Mouse (Mus musculus) embryonic fibroblast, embryonic 13.5 days (primary cell): Measurements from ENCODE around the gene Pde4dip. TPM values are rescaled to one million over a fixed set of nuclear protein-coding genes. Genes with fewer than 3 reads are reported as not detected.

Experiments used
- H3K27ac ChIP-seq: 2 replicates; pipeline ENCODE4 v1.5.1; 2012; ENCODE audit warnings: low read length, control low read depth, inconsistent platforms; ENCODE audit not compliant: insufficient read depth
- H3K4me1 ChIP-seq: 2 replicates; pipeline ENCODE4 v1.6.1; 2011; ENCODE audit warnings: low read length; ENCODE audit not compliant: control insufficient read depth, insufficient read depth
- H3K4me3 ChIP-seq: 2 replicates; pipeline ENCODE4 v1.5.1; 2011; ENCODE audit warnings: mild to moderate bottlenecking, control low read depth, low read length; ENCODE audit not compliant: insufficient read depth
- CTCF ChIP-seq: IDR thresholded peaks from 2 replicates; pipeline ENCODE4 v1.5.1; 2011; ENCODE audit warnings: mild to moderate bottlenecking, control low read depth, low read length, moderate library complexity, borderline replicate concordance; ENCODE audit not compliant: insufficient read depth
- POLR2A ChIP-seq: IDR thresholded peaks from 2 replicates; pipeline ENCODE4 v1.6.1; 2011; ENCODE audit warnings: low read depth, mild to moderate bottlenecking, control low read depth, low read length, moderate library complexity
- polyA plus RNA-seq: library from polyadenylated mRNA; stranded (reverse); fragments of >200 nt; gene quantifications from 2 replicates; pipeline ENCODE4 v1.2.4, GENCODE M21; 2011; ENCODE audit warnings: low read depth; ENCODE audit not compliant: missing spikeins, insufficient read length

The Pde4dip gene
- polyA plus RNA-seq, 1 experiment = 43.1 TPM

- Histone ChIP-seq H3K4me1 (no peaks in the 10 kb centered on the region), H3K27ac (no peak overlapping the region), H3K4me3 (no peak overlapping the region)
- no peak for TF ChIP-seq POLR2A
- no peak for TF ChIP-seq CTCF
These were observed 157.9 kb downstream of the Pde4dip start for GRCm38 (mm10) chr3:97730624-97731023.

GRCm38 (mm10) chr3:97730131-97730530 lies 158.4 kb downstream of the Pde4dip start:
- TF ChIP-seq POLR2A (no peak), CTCF (no peak)
- Histone ChIP-seq H3K27ac (no peak overlapping the region), H3K4me1 (no peaks in the 10 kb centered on the region), H3K4me3 (no peak overlapping the region)

GRCm38 (mm10) chr3:97727801-97728200 lies 160.7 kb downstream of the Pde4dip start:
- Histone ChIP-seq H3K27ac (no peak overlapping the region), H3K4me1 (no peaks in the 10 kb centered on the region), H3K4me3 (no peak overlapping the region)
- no peak for TF ChIP-seq POLR2A
- TF ChIP-seq CTCF = no peak

DNA sequence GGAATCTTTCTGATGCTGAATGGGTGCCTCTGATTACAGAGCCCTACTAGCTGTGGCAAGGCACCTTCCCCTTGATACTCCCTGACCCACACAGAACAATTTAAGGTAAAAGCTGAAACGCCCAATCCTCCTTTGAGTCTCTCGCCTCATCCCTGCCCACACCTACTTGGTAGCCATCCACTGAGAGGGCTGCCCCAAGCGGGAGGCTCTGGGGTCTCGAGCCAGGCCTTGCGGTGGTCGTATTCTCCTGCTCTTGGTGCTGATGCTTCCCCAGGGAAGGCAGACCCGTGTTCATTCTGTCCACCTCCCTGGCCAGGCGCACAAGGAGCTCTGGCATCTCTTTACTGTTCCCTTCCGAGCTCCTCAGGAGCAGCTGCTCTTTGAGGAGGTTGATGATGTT lies 169.4 kb downstream of the Pde4dip start:
- Histone ChIP-seq H3K27ac (no peak overlapping the region), H3K4me3 (no peak overlapping the region), H3K4me1 (no peaks in the 10 kb centered on the region)
- TF ChIP-seq POLR2A (no peak), CTCF (no peak)

DNA sequence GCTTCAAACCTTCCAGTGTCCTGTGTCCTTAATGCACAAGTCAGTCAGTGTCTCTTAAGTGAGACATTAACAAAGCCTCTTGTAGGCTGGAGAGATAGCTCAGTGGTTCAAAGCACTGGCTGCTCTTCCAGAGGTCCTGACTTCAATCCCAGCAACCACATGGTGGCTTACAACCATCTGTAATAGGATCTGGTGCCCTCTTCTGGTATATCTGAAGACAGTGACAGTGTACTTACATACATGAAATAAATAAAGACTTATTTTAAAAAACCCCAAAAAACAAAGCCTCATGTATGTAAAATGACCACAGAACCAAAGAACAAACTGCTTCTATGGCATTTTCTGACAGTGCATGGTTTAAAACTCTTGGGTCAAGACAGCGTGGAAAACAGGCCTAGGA lies 172.6 kb downstream of the Pde4dip start:
- Histone ChIP-seq H3K27ac (no peak overlapping the region), H3K4me1 (no peaks in the 10 kb centered on the region), H3K4me3 (no peak overlapping the region)
- TF ChIP-seq CTCF = no peak
- TF ChIP-seq POLR2A = no peak

DNA sequence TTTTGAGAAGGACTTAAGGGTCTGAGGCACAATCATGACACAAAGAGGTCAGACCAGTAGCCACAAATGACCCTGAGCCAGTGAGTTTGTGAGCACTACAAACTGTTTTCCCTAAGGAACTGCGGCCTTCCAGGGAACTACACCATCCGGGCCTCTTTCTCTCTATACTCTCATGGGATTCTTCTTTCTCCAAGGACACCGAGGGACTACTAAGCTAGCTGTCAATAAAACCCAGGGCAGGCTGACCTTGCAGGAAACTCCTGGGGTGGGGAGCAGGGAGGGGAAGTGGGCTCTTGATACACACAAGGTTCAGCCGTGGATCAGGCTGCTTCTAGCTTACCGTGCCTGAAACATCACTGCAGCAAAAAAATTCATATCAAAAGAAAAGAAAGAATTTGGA lies 177.6 kb downstream of the Pde4dip start:
- Histone ChIP-seq H3K4me1 (no peaks in the 10 kb centered on the region), H3K4me3 (no peak overlapping the region), H3K27ac (no peak overlapping the region)
- TF ChIP-seq CTCF = no peak
- no peak for TF ChIP-seq POLR2A

DNA sequence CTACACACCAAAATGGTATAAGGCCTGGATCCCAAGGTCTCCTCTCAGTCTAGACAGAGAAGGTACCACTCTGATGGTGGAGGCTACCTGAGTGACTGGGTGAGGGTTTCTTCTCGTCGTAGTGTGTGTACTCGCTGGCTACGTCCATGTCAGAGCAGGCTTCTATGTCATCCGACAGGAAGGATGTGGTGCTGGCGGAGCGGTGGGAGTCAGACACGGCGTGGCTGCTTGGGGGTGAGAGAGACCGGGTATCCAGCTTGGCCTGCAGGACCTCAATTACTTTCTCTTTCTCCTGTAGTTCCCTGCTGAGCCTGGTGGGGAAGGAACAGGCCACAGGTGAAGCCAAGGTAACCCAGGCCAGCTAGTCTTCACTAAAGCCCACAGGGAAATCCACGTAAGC lies 178.4 kb downstream of the Pde4dip start:
- no peak overlapping the region for H3K27ac ChIP-seq
- no peaks in the 10 kb centered on the region for H3K4me1 ChIP-seq
- TF ChIP-seq POLR2A = no peak
- no peak for TF ChIP-seq CTCF
- H3K4me3 ChIP-seq = no peak overlapping the region

- Histone ChIP-seq H3K27ac (no peak overlapping the region), H3K4me1 (no peaks in the 10 kb centered on the region), H3K4me3 (no peak overlapping the region)
- TF ChIP-seq POLR2A (no peak), CTCF (no peak)
These were observed 181.9 kb downstream of the Pde4dip start for GRCm38 (mm10) chr3:97706561-97706960.

DNA sequence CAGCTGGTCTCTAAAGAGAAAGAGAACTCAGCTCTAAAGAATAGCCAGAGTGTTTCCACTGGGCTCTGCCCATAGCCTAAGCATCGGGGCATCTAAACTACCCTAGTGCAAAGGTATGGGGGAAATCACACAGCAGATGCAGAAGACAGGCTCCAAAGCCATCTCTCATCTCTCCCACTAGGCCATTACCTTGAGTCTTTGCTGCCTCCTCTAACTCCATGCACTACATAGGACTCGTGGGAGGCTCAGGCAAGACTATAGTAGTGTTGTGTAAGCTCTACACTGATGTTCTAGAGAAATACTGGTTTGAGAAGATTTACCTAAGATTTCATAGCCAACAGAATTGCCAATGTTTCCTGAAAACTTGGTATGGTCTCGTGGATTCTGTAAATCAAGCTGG lies 183.0 kb downstream of the Pde4dip start:
- H3K4me1 ChIP-seq = no peaks in the 10 kb centered on the region
- H3K27ac ChIP-seq = no peak overlapping the region
- no peak overlapping the region for H3K4me3 ChIP-seq
- TF ChIP-seq POLR2A (no peak), CTCF (no peak)

- Histone ChIP-seq H3K4me3 (no peak overlapping the region), H3K27ac (no peak overlapping the region), H3K4me1 (no peaks in the 10 kb centered on the region)
- TF ChIP-seq CTCF (no peak), POLR2A (no peak)
These were observed 185.9 kb downstream of the Pde4dip start for GRCm38 (mm10) chr3:97702448-97703080.
